Mouse (Mus musculus): ENCODE results near the gene Wscd2.

- TF ChIP-seq POLR2A (IDR thresholded peaks at IDR 0.05; ENCODE audit: low read depth, low read length): no peak
- TF ChIP-seq ZNF384 (IDR thresholded peaks at IDR 0.05; ENCODE audit: low read depth, low read length): no peak
- no peak for TF ChIP-seq MAX (IDR thresholded peaks at IDR 0.05; ENCODE audit: low read length)
- no peak for TF ChIP-seq ZC3H11A (IDR thresholded peaks at IDR 0.05; ENCODE audit: low read depth, low read length)
- TF ChIP-seq RCOR1 (conservative IDR thresholded peaks at IDR 0.05; ENCODE audit: low read depth, low read length): no peak
- no peak for TF ChIP-seq CTCF (conservative IDR thresholded peaks at IDR 0.05 in 1 of 2, IDR thresholded peaks at IDR 0.05 in 1 of 2; ENCODE audit: low read depth in 2 of 2, low read length in 2 of 2)
- no peak for TF ChIP-seq HCFC1 (IDR thresholded peaks at IDR 0.05; ENCODE audit: low read depth, low read length)
- no peak for TF ChIP-seq POLR2AphosphoS2 (IDR thresholded peaks at IDR 0.05; ENCODE audit: low read depth, low read length)
- TF ChIP-seq USF1 (IDR thresholded peaks at IDR 0.05; ENCODE audit: low read depth, low read length): no peak
- no peak for TF ChIP-seq KAT2A (IDR thresholded peaks at IDR 0.05; ENCODE audit: insufficient replicate concordance, low read length)
- no peak for TF ChIP-seq TCF12 (IDR thresholded peaks at IDR 0.05; ENCODE audit: low read depth, low read length)
These were observed 11.1 kb upstream of the Wscd2 start for GRCm38 (mm10) chr5:113479075-113479474.

Data from CH12.LX (cell line).